Mouse (Mus musculus) E14TG2a.4 (cell line): ENCODE results near the gene Sstr3.

ENCODE experiments used
- CTCF ChIP-seq: conservative IDR thresholded peaks from 2 replicates; pipeline ENCODE4 v1.5.1; 2014; ENCODE audit warnings: low read length
- NANOG ChIP-seq: IDR thresholded peaks from 2 replicates; pipeline ENCODE4 v1.6.1; 2014; ENCODE audit warnings: borderline replicate concordance, low read length, mixed read lengths
- POU5F1 ChIP-seq: IDR thresholded peaks from 2 replicates; pipeline ENCODE4 v1.6.1; 2014; ENCODE audit warnings: low read length, borderline replicate concordance

DNA sequence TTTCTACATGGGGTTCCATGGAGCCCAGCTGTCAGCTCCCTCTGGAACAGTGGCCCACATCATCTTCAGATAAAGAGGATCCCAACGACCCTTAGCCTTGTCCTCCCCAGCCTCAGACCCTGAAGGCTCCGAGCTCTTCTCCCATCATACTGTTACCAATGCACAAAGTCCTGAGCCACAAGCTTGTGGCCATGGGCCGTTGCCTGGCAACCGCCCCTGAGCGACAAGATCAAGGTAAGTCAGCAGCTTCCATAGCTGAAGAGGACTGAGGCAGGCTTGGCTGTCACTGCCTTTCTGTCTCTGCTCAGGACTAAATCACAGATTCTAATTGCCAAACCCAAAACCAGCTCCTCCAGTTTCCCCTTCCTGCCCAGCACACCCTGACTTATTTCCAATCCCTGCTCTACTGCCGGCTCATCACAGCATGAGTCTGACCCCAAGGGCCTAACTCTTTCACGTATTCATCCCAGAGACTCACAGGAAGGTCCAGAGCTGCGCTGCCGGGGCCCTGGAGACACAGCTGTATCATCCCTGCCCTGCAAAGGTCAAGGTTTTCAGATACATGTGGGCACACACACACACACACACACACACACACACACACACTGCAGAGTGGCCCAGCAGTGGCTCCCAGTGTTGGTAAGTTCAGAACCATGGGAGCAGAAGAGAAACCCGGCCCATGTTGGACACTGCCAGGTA, 8.6 kb downstream of the Sstr3 start:
- TF ChIP-seq CTCF: no peak
- no peak for TF ChIP-seq NANOG
- no peak for TF ChIP-seq POU5F1
